In the genomic region with DNA sequence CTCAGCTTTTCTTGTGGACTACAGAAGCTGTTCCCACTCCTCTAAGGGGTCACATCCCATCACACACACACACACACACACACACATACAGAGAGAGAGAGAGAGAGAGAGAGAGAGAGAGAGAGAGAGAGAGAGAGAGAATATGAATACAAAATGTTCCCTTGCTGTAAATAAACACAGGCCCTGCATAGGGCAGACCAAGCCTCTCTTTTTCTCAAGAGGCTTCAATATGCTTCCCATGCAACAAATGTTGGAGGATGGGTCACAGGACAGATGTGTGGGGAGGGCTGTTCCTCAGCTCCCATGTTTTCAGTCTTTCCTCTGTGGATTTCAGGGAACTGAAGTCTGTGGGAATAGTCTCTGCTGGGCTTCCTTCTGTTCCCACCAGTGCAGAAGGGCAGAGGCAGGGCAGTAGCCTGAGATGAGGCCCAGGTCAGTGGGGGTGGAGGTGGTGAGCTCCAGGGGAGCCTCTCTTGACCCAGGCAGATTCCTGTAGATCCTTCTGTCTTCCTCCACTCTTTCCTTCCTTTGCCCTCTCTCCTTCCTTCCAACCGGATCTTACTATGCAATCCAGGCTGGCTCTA, we compare ENCODE assay signal across 19 mouse cellular contexts.
DNase-seq lines count a peak whose midpoint lies in the region; ATAC-seq and TF ChIP-seq lines count a peak whose summit lies in the region.
"Had no signal": no experiment of that assay in that cellular context is flagged by ENCODE, and none has a peak within 500 bp of the region (broad histone marks: within the 10 kb centered on the region; RNA-seq: fewer than 3 reads in every experiment).

No protein-coding gene starts in this region.

- no peaks in the 10 kb centered on the region for H3K36me3 ChIP-seq in kidney, embryonic 15.5 days
- no peaks in the 10 kb centered on the region for H3K36me3 ChIP-seq in spleen, adult 2 months (ENCODE audit: control insufficient read depth, insufficient read depth, low read length)
- H3K36me3 ChIP-seq: limb, embryonic 13.5 days; lung, embryonic 15.5 days; midbrain, embryonic 10.5 days had no signal

- ATAC-seq in kidney, embryonic 15.5 days (replicated peaks; ENCODE audit: low FRiP score), result no peak
- ATAC-seq: Patski had no signal

- TF ChIP-seq POLR2A in spleen, adult 2 months (IDR thresholded peaks at IDR 0.05; ENCODE audit: low read depth, low read length), result no peak

- H3K27me3 ChIP-seq in kidney, embryonic 15.5 days, result no peaks in the 10 kb centered on the region
- no peaks in the 10 kb centered on the region for H3K27me3 ChIP-seq in spleen, adult 2 months (ENCODE audit: control insufficient read depth, insufficient read depth, low read length)
- H3K27me3 ChIP-seq: hindbrain, embryonic 13.5 days; limb, embryonic 13.5 days; lung, embryonic 15.5 days; Patski had no signal

- H3K4me1 ChIP-seq in kidney, embryonic 15.5 days, result peaks cover 18% of the 10 kb centered on the region
- H3K4me1 ChIP-seq in spleen, adult 2 months (ENCODE audit: control insufficient read depth, insufficient read depth, insufficient read length), result peaks cover 10% of the 10 kb centered on the region; the same call in 1 of the 2 replicates
- H3K4me1 ChIP-seq: hindbrain, embryonic 13.5 days; limb, embryonic 13.5 days; lung, embryonic 15.5 days had no signal

- intact Hi-C loops in gastrocnemius, adult 2 months (cut with DNase I), result no loop called here
- intact Hi-C loops in gastrocnemius, postnatal 36 days (cut with DNase I), result no loop called here

- H3K27ac ChIP-seq in gastrocnemius, adult 2 months, result peak overlapping the region; percentile 83
- H3K27ac ChIP-seq in kidney, embryonic 15.5 days, result peak overlapping the region; percentile 55
- peak overlapping the region; percentile 36; the same call in 1 of the 2 replicates for H3K27ac ChIP-seq in spleen, adult 2 months (ENCODE audit: insufficient read depth, low read length)
- H3K27ac ChIP-seq: lung, embryonic 15.5 days had no signal

- 59% methylated on average over 1 of the region's 1 CpGs for WGBS in kidney, embryonic 15.5 days
- WGBS in spleen, adult 2 months, result 67% methylated on average over 1 of the region's 1 CpGs

- TF ChIP-seq CTCF in gastrocnemius, adult 2 months (IDR thresholded peaks at IDR 0.05), result no peak
- TF ChIP-seq CTCF in spleen, adult 2 months (IDR thresholded peaks at IDR 0.05; ENCODE audit: extremely low read depth, insufficient read depth, insufficient read length, insufficient replicate concordance), result no peak

- H3K4me3 ChIP-seq in gastrocnemius, adult 2 months, result no peak overlapping the region; the same call in 1 of the 2 replicates
- H3K4me3 ChIP-seq in kidney, embryonic 15.5 days (replicated peaks), result no peak overlapping the region
- H3K4me3 ChIP-seq in spleen, adult 2 months (ENCODE audit: extremely low read depth, insufficient read depth, insufficient read length), result no peak overlapping the region
- H3K4me3 ChIP-seq: hindbrain, embryonic 13.5 days; limb, embryonic 13.5 days; lung, embryonic 15.5 days; midbrain, embryonic 10.5 days had no signal

- no peak overlapping the region for H3K4me2 ChIP-seq in kidney, embryonic 15.5 days
- H3K4me2 ChIP-seq: hindbrain, embryonic 13.5 days; limb, embryonic 13.5 days; lung, embryonic 15.5 days had no signal

- no peak overlapping the region for H3K9ac ChIP-seq in kidney, embryonic 15.5 days
- H3K9ac ChIP-seq: hindbrain, embryonic 13.5 days; limb, embryonic 13.5 days; lung, embryonic 15.5 days had no signal

- no peaks in the 10 kb centered on the region for H3K9me3 ChIP-seq in kidney, embryonic 15.5 days (replicated peaks)
- H3K9me3 ChIP-seq: hindbrain, embryonic 13.5 days; limb, embryonic 13.5 days; lung, embryonic 15.5 days; midbrain, embryonic 10.5 days had no signal

- DNase-seq in gastrocnemius, adult 2 months, result no peak
- DNase-seq in gastrocnemius, postnatal 36 days, result no peak
- no peak for DNase-seq in kidney, postnatal 25 days
- DNase-seq in spleen, adult 2 months (ENCODE audit: low read depth in 1 of 2, low spot score in 2 of 2), result no peak
- no peak for DNase-seq in spleen, postnatal 4 days (ENCODE audit: low spot score in 2 of 2)
- DNase-seq in right cerebral cortex, postnatal 10 days (ENCODE audit: low spot score in 2 of 2), result no peak
- no peak for DNase-seq in embryo, embryonic 10 days (ENCODE audit: low spot score)
- DNase-seq: adrenal gland, adult 8-10 months; cerebellum, adult 9-10 months; embryo, embryonic 11 days; gastrocnemius, postnatal 25 days; right cerebral cortex, postnatal 14 days; thymus, postnatal 25 days had no signal
